Mouse (Mus musculus) heart, postnatal 0 days (tissue): ENCODE measurements around the gene Foxc2. TPM values are rescaled to one million over a fixed set of nuclear protein-coding genes. Genes with fewer than 3 reads are reported as not detected.
A peak's percentile ranks its signal among the peaks of the same experiment; 100 is the strongest.

Experiments
- ATAC-seq: fragments of 200-750 bp; cut with Nextera tagmentation; 2 replicates; pipeline ENCODE4 v1.8.0; 2017; ENCODE audit warnings: low read depth, moderate number of reproducible peaks, moderate library complexity; ENCODE audit not compliant: insufficient read depth
- DNase-seq: peaks from one replicate; pipeline ENCODE4 v3.0.0-alpha.2; 2016; ENCODE audit warnings: low spot score
- H3K27ac ChIP-seq: fragments of 300-500 bp; sonication (generic); 2 replicates; pipeline ENCODE4 v1.5.1; 2014; ENCODE audit warnings: low read depth, mild to moderate bottlenecking
- H3K27me3 ChIP-seq: fragments of 300-500 bp; sonication (generic); 2 replicates; pipeline ENCODE4 v1.6.1; 2014; ENCODE audit warnings: low read length, mixed read lengths; ENCODE audit not compliant: control insufficient read depth, insufficient read depth
- H3K36me3 ChIP-seq: fragments of 300-500 bp; sonication (generic); replicated peaks from 2 replicates; pipeline ENCODE4 v1.6.1; 2014; ENCODE audit warnings: low read length, mixed read lengths; ENCODE audit not compliant: control insufficient read depth, insufficient read depth
- H3K4me1 ChIP-seq: fragments of 300-500 bp; sonication (generic); 2 replicates; pipeline ENCODE4 v1.6.1; 2014; ENCODE audit warnings: antibody characterized with exemption; ENCODE audit not compliant: control insufficient read depth, insufficient read depth
- H3K4me2 ChIP-seq: fragments of 300-500 bp; sonication (generic); 2 replicates; pipeline ENCODE4 v1.6.1; 2014; ENCODE audit warnings: low read depth, mild to moderate bottlenecking, low read length, moderate library complexity
- H3K4me3 ChIP-seq: fragments of 300-500 bp; sonication (generic); 2 replicates; pipeline ENCODE4 v1.5.1; 2014; ENCODE audit warnings: low read depth, low read length
- H3K9ac ChIP-seq: fragments of 300-500 bp; sonication (generic); replicated peaks from 2 replicates; pipeline ENCODE4 v1.6.1; 2014; ENCODE audit warnings: low read depth, low read length, mixed read lengths
- H3K9me3 ChIP-seq: fragments of 300-500 bp; sonication (generic); replicated peaks from 2 replicates; pipeline ENCODE4 v1.6.1; 2016; ENCODE audit warnings: low read length; ENCODE audit not compliant: control insufficient read depth
- CTCF ChIP-seq: IDR thresholded peaks from 2 replicates; pipeline ENCODE4 v1.5.1; 2016; ENCODE audit warnings: antibody characterized with exemption, control low read depth, low read depth
- EP300 ChIP-seq: IDR thresholded peaks from 2 replicates; pipeline ENCODE4 v1.6.1; 2016; ENCODE audit warnings: antibody characterized with exemption, low read depth
- whole genome bisulfite sequencing: fragments of 180-500 bp; shearing (Covaris S2); extraction: QIAGEN DNeasy Blood & Tissue Kit; methylation state at CpG from one replicate; pipeline ENCODE4 v1.1.7; 2014; 5-methylcytosine and 5-hydroxymethylcytosine counted together
- polyA plus RNA-seq: library from polyadenylated mRNA; unstranded; fragments of >200 nt; fragmentation: Nextera tagmentation; extraction: Ambion mirVana; gene quantifications from 2 replicates; pipeline ENCODE4 v1.2.1, GENCODE M21; 2015
- total RNA-seq: library from RNA; depleted of rRNA; stranded (reverse); fragments of >200 nt; gene quantifications from 2 replicates; pipeline ENCODE4 v1.2.3, GENCODE M21; 2014; ENCODE audit warnings: low replicate concordance

The Foxc2 gene
- total and polyA plus RNA-seq, 2 experiments from 2014 or later: 2.5 to 6.6 TPM

- Histone ChIP-seq H3K9ac (no peak overlapping the region), H3K4me1 (0 out of 2 replicates have a peak, but pooled peaks cover 10% of the 10 kb centered on the region), H3K9me3 (no peaks in the 10 kb centered on the region), H3K27ac (no peak overlapping the region), H3K4me3 (no peak overlapping the region), H3K27me3 (peaks cover 94% of the 10 kb centered on the region), H3K4me2 (no peak overlapping the region), H3K36me3 (no peaks in the 10 kb centered on the region)
- TF ChIP-seq CTCF: no peak
- TF ChIP-seq EP300: no peak
- ATAC-seq (no peak), DNase-seq (no peak)
- 19% methylated on average over 11 of the region's 11 CpGs for WGBS
These were observed 11.3 kb downstream of the Foxc2 start for GRCm38 (mm10) chr8:121127291-121127701.

- WGBS: 12% methylated on average over 43 of the region's 43 CpGs
- DNase-seq (no peak), ATAC-seq (no peak)
- H3K4me1 ChIP-seq: 0 out of 2 replicates have a peak, but pooled peaks cover 10% of the 10 kb centered on the region
- no peaks in the 10 kb centered on the region for H3K9me3 ChIP-seq
- no peak within 1 kb of the TSS for H3K9ac ChIP-seq
- no peak within 1 kb of the TSS for H3K27ac ChIP-seq
- H3K36me3 ChIP-seq: no peaks in the 10 kb centered on the region
- peak within 1 kb of the TSS; percentile 30 for H3K4me3 ChIP-seq
- no peak for TF ChIP-seq EP300
- no peak for TF ChIP-seq CTCF
- H3K4me2 ChIP-seq: peak within 1 kb of the TSS; percentile 45
- H3K27me3 ChIP-seq: peaks cover 88% of the 10 kb centered on the region
These were observed 11.9 kb downstream of the Foxc2 start, which contains the start of gene Foxl1 for GRCm38 (mm10) chr8:121127756-121128375. Foxl1 (plus strand) TSS chr8:121127940.

- no peaks in the 10 kb centered on the region for H3K9me3 ChIP-seq
- WGBS: 11% methylated on average over 53 of the region's 55 CpGs
- H3K4me1 ChIP-seq: 0 out of 2 replicates have a peak, but pooled peaks cover 10% of the 10 kb centered on the region
- peak overlapping the region; percentile 45 for H3K4me2 ChIP-seq
- no peak overlapping the region for H3K9ac ChIP-seq
- peak overlapping the region; percentile 30 for H3K4me3 ChIP-seq
- H3K27ac ChIP-seq: no peak overlapping the region
- ATAC-seq (no peak), DNase-seq (no peak)
- TF ChIP-seq EP300 (no peak), CTCF (no peak)
- H3K27me3 ChIP-seq: peaks cover 80% of the 10 kb centered on the region
- no peaks in the 10 kb centered on the region for H3K36me3 ChIP-seq
These were observed 12.7 kb downstream of the Foxc2 start for GRCm38 (mm10) chr8:121128531-121129264.

- Histone ChIP-seq H3K4me3 (no peak overlapping the region), H3K9me3 (no peaks in the 10 kb centered on the region), H3K27me3 (peaks cover 73% of the 10 kb centered on the region), H3K4me1 (0 out of 2 replicates have a peak, but pooled peaks cover 10% of the 10 kb centered on the region), H3K36me3 (no peaks in the 10 kb centered on the region), H3K27ac (no peak overlapping the region), H3K9ac (no peak overlapping the region), H3K4me2 (no peak overlapping the region)
- WGBS: 48% methylated on average over 16 of the region's 16 CpGs
- no peak for TF ChIP-seq EP300
- no peak for TF ChIP-seq CTCF
- ATAC-seq (no peak), DNase-seq (no peak)
These were observed 13.4 kb downstream of the Foxc2 start for GRCm38 (mm10) chr8:121129265-121129940.

DNA sequence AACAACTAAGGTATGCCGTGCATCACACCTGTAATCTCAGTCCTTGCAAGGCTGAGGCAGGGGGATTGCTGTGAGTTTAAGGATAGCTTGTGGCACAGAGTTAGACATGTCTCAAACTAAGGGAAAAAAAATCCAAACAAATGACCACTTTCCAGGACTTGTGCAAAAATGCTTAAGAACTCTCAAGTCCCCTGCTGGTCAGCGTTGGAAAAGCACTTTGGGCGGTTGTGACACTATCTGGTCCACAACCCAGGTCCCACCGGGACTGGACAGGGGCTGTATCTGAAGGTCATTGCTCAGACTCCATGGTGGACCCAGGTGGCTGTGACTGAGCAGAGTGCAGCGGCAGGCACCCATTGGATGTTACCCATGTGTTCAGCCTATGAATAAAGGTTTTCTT is 14.6 kb downstream of the Foxc2 start:
- no peak for ATAC-seq
- H3K9me3 ChIP-seq: no peaks in the 10 kb centered on the region
- peaks cover 61% of the 10 kb centered on the region for H3K27me3 ChIP-seq
- TF ChIP-seq EP300: no peak
- peak; percentile 30 for TF ChIP-seq CTCF
- DNase-seq: no peak
- peaks cover 12% of the 10 kb centered on the region; the same call in 1 of the 2 replicates for H3K4me1 ChIP-seq
- WGBS: 43% methylated on average over 5 of the region's 5 CpGs
- H3K27ac ChIP-seq: no peak overlapping the region
- no peaks in the 10 kb centered on the region for H3K36me3 ChIP-seq
- no peak overlapping the region for H3K9ac ChIP-seq
- H3K4me3 ChIP-seq: no peak overlapping the region
- no peak overlapping the region for H3K4me2 ChIP-seq
